Comparison of ENCODE assay signal across 26 mouse cellular contexts in genomic region chr6:106748887-106749388, GRCm38 (mm10). TPM values are rescaled to one million over a fixed set of nuclear protein-coding genes. Genes with fewer than 3 reads are reported as not detected.
A peak's percentile ranks its signal among the peaks of the same experiment; 100 is the strongest.
DNase-seq lines count a peak whose midpoint lies in the region; ATAC-seq and TF ChIP-seq lines count a peak whose summit lies in the region.
"Had no signal": no experiment of that assay in that cellular context is flagged by ENCODE, and none has a peak within 500 bp of the region (broad histone marks: within the 10 kb centered on the region; RNA-seq: fewer than 3 reads in every experiment).

Il5ra (minus strand) TSS chr6:106749037.

- no peak within 1 kb of the TSS for H3K4me2 ChIP-seq in heart, embryonic 16.5 days (ENCODE audit: low read depth, low read length)
- no peak within 1 kb of the TSS for H3K4me2 ChIP-seq in liver, embryonic 16.5 days (ENCODE audit: low read depth, low read length)
- H3K4me2 ChIP-seq: forebrain, embryonic 13.5 days; limb, embryonic 15.5 days; neural tube, embryonic 12.5 days had no signal

- WGBS in heart, embryonic 16.5 days = 38% methylated on average over 6 of the region's 6 CpGs
- WGBS in bone marrow, adult 2 months = 10% methylated on average over 6 of the region's 6 CpGs
- 13% methylated on average over 6 of the region's 6 CpGs for whole genome bisulfite sequencing in liver, embryonic 16.5 days (ENCODE audit: insufficient replicate concordance)

- TF ChIP-seq CTCF in bone marrow, adult 2 months (IDR thresholded peaks at IDR 0.05; ENCODE audit: control insufficient read depth, insufficient read depth, low read length) = no peak

- ATAC-seq in heart, embryonic 16.5 days (replicated peaks; ENCODE audit: extremely low read depth, insufficient read depth, low FRiP score) = peak; percentile 70; the same call in 1 of the 2 replicates
- 0 out of 2 replicates have a peak, but pooled peaks have one; percentile 21 for ATAC-seq in liver, embryonic 16.5 days (ENCODE audit: low read depth)
- no peak for ATAC-seq in CD4-positive, CD25-positive, alpha-beta regulatory T cell, adult 4 months
- ATAC-seq: forebrain, embryonic 13.5 days; inflammation-experienced regulatory T-cells, adult 6 months; lung, postnatal 0 days had no signal

- H3K9me3 ChIP-seq in heart, embryonic 16.5 days (replicated peaks; ENCODE audit: control insufficient read depth, low read length) = no peaks in the 10 kb centered on the region
- H3K9me3 ChIP-seq in liver, embryonic 16.5 days (replicated peaks; ENCODE audit: control insufficient read depth, low read length) = no peaks in the 10 kb centered on the region
- H3K9me3 ChIP-seq: forebrain, embryonic 13.5 days; limb, embryonic 15.5 days; megakaryocyte, embryonic 14.5 days; neural tube, embryonic 12.5 days had no signal

- H3K4me1 ChIP-seq in heart, embryonic 16.5 days (ENCODE audit: control insufficient read depth, insufficient read depth, low read length) = no peaks in the 10 kb centered on the region
- peaks cover 2% of the 10 kb centered on the region; the same call in 1 of the 2 replicates for H3K4me1 ChIP-seq in bone marrow, adult 2 months (ENCODE audit: control insufficient read depth, insufficient read depth, low read length)
- no peaks in the 10 kb centered on the region for H3K4me1 ChIP-seq in liver, embryonic 16.5 days (ENCODE audit: control insufficient read depth, low read depth, low read length)
- H3K4me1 ChIP-seq: forebrain, embryonic 13.5 days; limb, embryonic 15.5 days; megakaryocyte, embryonic 14.5 days; neural tube, embryonic 12.5 days had no signal

- H3K27ac ChIP-seq in heart, embryonic 16.5 days (ENCODE audit: low read length) = peak within 1 kb of the TSS; percentile 25; the same call in 1 of the 2 replicates
- peak within 1 kb of the TSS; percentile 46; the same call in 1 of the 2 replicates for H3K27ac ChIP-seq in bone marrow, adult 2 months (ENCODE audit: control insufficient read depth, insufficient read depth, low read depth, low read length, poor library complexity)
- H3K27ac ChIP-seq in liver, embryonic 16.5 days (ENCODE audit: low read length) = no peak within 1 kb of the TSS
- H3K27ac ChIP-seq: forebrain, embryonic 13.5 days; gastrocnemius, adult 2 months; limb, embryonic 15.5 days; neural tube, embryonic 12.5 days had no signal

- no peaks in the 10 kb centered on the region for H3K36me3 ChIP-seq in heart, embryonic 16.5 days (ENCODE audit: control insufficient read depth, insufficient read depth)
- H3K36me3 ChIP-seq in liver, embryonic 16.5 days (ENCODE audit: control insufficient read depth, insufficient read depth) = no peaks in the 10 kb centered on the region
- H3K36me3 ChIP-seq: limb, embryonic 15.5 days; neural tube, embryonic 12.5 days had no signal

- DNase-seq in heart, postnatal 4 days = no peak
- peak; percentile 76 for DNase-seq in thymus, postnatal 0 days (ENCODE audit: low spot score)
- DNase-seq in cerebellum, postnatal 4 days (ENCODE audit: low spot score in 2 of 2) = no peak
- DNase-seq in right cerebral cortex, adult 18-20 months = no peak
- DNase-seq: adrenal gland, postnatal 36 days; cerebellum, postnatal 10 days; gastrocnemius, adult 2 months; heart, adult 18-20 months; kidney, postnatal 4 days; layer of hippocampus, postnatal 36 days; right cerebral cortex, postnatal 25 days had no signal

- H3K4me3 ChIP-seq in heart, embryonic 16.5 days (ENCODE audit: low read length) = no peak within 1 kb of the TSS
- peak within 1 kb of the TSS; percentile 38 for H3K4me3 ChIP-seq in bone marrow, adult 2 months (replicated peaks; ENCODE audit: control insufficient read depth, low read depth, low read length)
- no peak within 1 kb of the TSS for H3K4me3 ChIP-seq in liver, embryonic 16.5 days (ENCODE audit: low read depth, low read length)
- H3K4me3 ChIP-seq: forebrain, embryonic 13.5 days; gastrocnemius, adult 2 months; limb, embryonic 15.5 days; megakaryocyte, embryonic 14.5 days; neural tube, embryonic 12.5 days had no signal

- no peak within 1 kb of the TSS for H3K9ac ChIP-seq in heart, embryonic 16.5 days (ENCODE audit: low read length)
- H3K9ac ChIP-seq in liver, embryonic 16.5 days (ENCODE audit: low read depth, low read length) = no peak within 1 kb of the TSS
- H3K9ac ChIP-seq: forebrain, embryonic 13.5 days; limb, embryonic 15.5 days; neural tube, embryonic 12.5 days had no signal

- TF ChIP-seq POLR2A in bone marrow, adult 2 months (IDR thresholded peaks at IDR 0.05; ENCODE audit: borderline replicate concordance, control insufficient read depth, low read depth, low read length) = no peak

- H3K27me3 ChIP-seq in heart, embryonic 16.5 days (ENCODE audit: control insufficient read depth, insufficient read depth, low read length) = no peaks in the 10 kb centered on the region
- H3K27me3 ChIP-seq in liver, embryonic 16.5 days (ENCODE audit: control insufficient read depth, insufficient read depth, low read depth, low read length) = no peaks in the 10 kb centered on the region
- H3K27me3 ChIP-seq: forebrain, embryonic 13.5 days; limb, embryonic 15.5 days; megakaryocyte, embryonic 14.5 days; neural tube, embryonic 12.5 days had no signal

RNA-seq across cellular contexts. Expression of gene Il5ra, which starts in this region (rescaled TPM):
- polyA plus RNA-seq in heart, embryonic 16.5 days (2015; fragmentation: Nextera tagmentation; extraction: Ambion mirVana) = 0.30 and 0.37 TPM in 2 replicates
- total RNA-seq in heart, postnatal 4 days (2021) = under 1 TPM in 1 of 2 experiments, not detected in 1; 0.11 TPM
- 0.63 and 1.5 TPM in 2 replicates for polyA plus RNA-seq in bone marrow, adult 2 months (2011; ENCODE audit: insufficient read depth, insufficient read length, low replicate concordance, missing spikeins)
- 0.08 and 0.09 TPM in 2 replicates for polyA plus RNA-seq in liver, embryonic 16.5 days (2015; fragmentation: Nextera tagmentation; extraction: Ambion mirVana)
- 0.89 and 1.2 TPM in 2 replicates for polyA plus RNA-seq in thymus, postnatal 0 days (2015; fragmentation: Nextera tagmentation; extraction: Ambion mirVana)
- under 1 TPM in 1 of 2 experiments, not detected in 1; 0.32 TPM for polyA plus RNA-seq in CD4-positive, CD25-positive, alpha-beta regulatory T cell, adult 4 months (2017; shearing (Covaris generic))
- total RNA-seq: adrenal gland, postnatal 36 days; gastrocnemius, adult 2 months; layer of hippocampus, postnatal 36 days; left cerebral cortex, postnatal 25 days had no signal
- polyA plus RNA-seq: forebrain, embryonic 13.5 days; heart, embryonic 14.5 days; hindbrain, embryonic 11.5 days; kidney, embryonic 14.5 days; lung, postnatal 0 days; neural tube, embryonic 12.5 days; stomach, embryonic 14.5 days had no signal

Comparison
In these comparisons a context has a peak if more than half of its experiments do, and no peak if none do; other contexts are left out.
1. Peak in ATAC-seq and H3K27ac ChIP-seq in heart, embryonic 16.5 days; RNA of the gene not detected or under 1 TPM.
2. Peak in ATAC-seq in liver, embryonic 16.5 days; RNA of the gene not detected or under 1 TPM.